Mouse (Mus musculus): ENCODE measurements around the gene Scml4. TPM values are rescaled to one million over a fixed set of nuclear protein-coding genes. Genes with fewer than 3 reads are reported as not detected.

Gene Scml4
- 0.15 and 0.28 TPM in 2 replicates for polyA plus RNA-seq (2016; fragmentation: Nextera tagmentation; extraction: Ambion mirVana)

DNA sequence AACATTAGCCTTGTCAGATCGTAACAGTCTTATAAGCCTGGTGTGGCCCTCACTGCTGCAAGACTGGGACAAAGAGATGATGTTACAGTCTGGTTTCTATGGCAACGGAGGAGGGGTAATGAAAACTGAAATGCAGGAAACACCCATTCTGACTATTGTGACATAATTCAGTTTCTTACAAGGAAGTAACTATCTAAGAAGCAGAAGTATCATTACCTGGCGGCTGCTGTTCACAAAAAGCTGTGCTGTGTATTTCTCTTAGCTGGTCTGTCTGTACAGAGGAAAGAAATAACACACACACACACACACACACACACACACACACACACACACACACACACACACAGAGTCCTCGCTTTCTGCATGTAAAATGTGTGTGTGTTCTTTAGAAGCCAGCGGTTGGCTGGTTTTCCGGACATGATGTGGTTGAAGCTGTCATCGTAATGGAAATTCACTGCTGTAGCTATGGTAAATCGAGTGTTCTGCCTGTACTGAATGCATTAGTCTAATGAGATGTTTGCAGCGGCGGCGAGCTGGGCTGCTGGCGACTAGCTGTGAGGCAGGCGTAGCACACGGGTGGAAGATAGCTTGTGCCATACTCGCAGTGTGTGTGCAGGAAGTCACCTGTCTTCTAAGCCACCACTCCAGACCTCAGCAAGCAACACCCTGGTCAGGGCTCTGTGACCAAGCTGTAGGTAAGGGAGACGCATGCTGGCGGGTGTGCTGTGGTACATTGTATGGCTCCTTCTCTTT, at the start of gene Scml4:
Gene Scml4, plus strand, starts transcription at position 212 of the 753 bp plus-strand sequence.
- Histone ChIP-seq H3K4me3 (no peak within 1 kb of the TSS), H3K27me3 (replicated peaks) (peaks cover 19% of the 10 kb centered on the region), H3K27ac (no peak within 1 kb of the TSS), H3K4me2 (peak within 1 kb of the TSS; percentile 8; the same call in 1 of the 2 replicates), H3K4me1 (no peaks in the 10 kb centered on the region; the same call in 1 of the 2 replicates), H3K9ac (no peak within 1 kb of the TSS), H3K36me3 (no peaks in the 10 kb centered on the region), H3K9me3 (replicated peaks) (peaks cover 4% of the 10 kb centered on the region; the same call in 1 of the 2 replicates)
- ATAC-seq = no peak
- 52% methylated on average over 17 of the region's 17 CpGs for WGBS (ENCODE audit: insufficient replicate concordance)

DNA sequence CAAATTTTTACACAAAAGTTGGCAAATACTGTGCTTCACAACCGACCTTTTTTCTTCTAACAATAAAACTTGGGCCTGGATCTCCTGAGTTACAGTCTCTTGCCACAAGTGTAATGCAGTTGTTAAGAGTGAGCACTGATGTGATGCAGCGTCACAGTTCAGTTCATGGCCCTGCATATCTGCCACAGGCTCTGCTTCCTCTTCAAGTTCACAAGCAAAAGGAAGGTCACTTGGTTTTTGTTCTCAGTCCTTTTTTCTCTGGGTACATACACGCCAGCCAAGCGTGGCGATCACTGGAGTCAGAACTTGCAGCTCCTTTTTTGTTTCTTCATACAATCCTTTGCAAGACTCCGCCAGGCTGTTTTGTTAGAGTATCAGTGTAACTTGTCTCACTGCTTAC, 34.2 kb upstream of the Scml4 start:
- 85% methylated on average over 6 of the region's 6 CpGs for WGBS (ENCODE audit: insufficient replicate concordance)
- Histone ChIP-seq H3K4me3 (no peak overlapping the region), H3K9ac (no peak overlapping the region), H3K4me1 (no peaks in the 10 kb centered on the region), H3K9me3 (replicated peaks) (no peaks in the 10 kb centered on the region), H3K27me3 (replicated peaks) (no peaks in the 10 kb centered on the region), H3K4me2 (no peak overlapping the region), H3K36me3 (peaks cover 80% of the 10 kb centered on the region), H3K27ac (no peak overlapping the region)
- ATAC-seq = no peak

DNA sequence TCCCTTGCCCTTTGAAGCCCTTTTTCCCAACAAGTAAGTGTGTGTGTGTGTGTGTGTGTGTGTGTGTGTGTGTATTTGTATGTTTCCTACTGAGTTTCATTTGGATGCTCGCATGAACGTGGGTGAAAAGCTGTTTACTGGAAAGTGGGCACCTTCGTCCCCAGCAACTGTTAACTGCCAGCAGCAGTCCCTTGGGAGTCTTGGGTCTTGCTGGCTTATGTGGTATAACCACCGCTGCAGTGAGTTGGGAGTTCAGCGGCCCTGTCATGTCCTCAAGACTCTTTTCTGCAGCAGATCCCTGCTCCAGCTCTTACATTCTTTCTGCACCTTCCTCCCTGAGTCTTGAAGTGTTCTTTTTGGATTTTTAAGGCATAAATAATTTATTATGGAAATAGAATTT, 33.0 kb upstream of the Scml4 start:
- Histone ChIP-seq H3K36me3 (peaks cover 81% of the 10 kb centered on the region), H3K9me3 (replicated peaks) (no peaks in the 10 kb centered on the region), H3K27me3 (replicated peaks) (no peaks in the 10 kb centered on the region), H3K4me3 (no peak overlapping the region), H3K4me2 (no peak overlapping the region), H3K27ac (no peak overlapping the region), H3K9ac (no peak overlapping the region), H3K4me1 (no peaks in the 10 kb centered on the region)
- ATAC-seq = no peak
- WGBS (ENCODE audit: insufficient replicate concordance) = 88% methylated on average over 5 of the region's 5 CpGs

DNA sequence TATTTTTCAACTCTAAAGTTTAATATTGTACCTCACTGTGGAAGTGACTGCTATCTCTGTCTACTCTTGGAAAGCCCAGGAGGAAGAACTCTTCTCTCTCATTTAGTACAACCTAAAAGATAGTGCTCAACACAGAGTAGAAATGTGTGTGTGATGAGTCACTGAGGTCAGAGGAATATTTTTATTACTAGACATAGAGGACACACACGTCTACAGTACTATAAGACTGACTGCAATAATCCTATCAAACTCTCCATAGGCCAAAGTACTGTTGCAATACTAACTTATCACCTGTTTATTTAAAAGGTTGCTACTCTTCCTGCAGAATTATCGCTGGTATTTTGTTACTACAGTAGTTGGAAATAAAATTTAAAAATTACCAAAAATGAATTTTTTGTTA, 30.2 kb upstream of the Scml4 start:
- H3K27ac ChIP-seq = no peak overlapping the region
- peaks cover 84% of the 10 kb centered on the region for H3K36me3 ChIP-seq
- no peaks in the 10 kb centered on the region for H3K4me1 ChIP-seq
- no peak overlapping the region for H3K4me3 ChIP-seq
- no peak for ATAC-seq
- H3K4me2 ChIP-seq = no peak overlapping the region
- no peaks in the 10 kb centered on the region for H3K27me3 ChIP-seq (replicated peaks)
- WGBS (ENCODE audit: insufficient replicate concordance) = 80% methylated on average over 2 of the region's 2 CpGs
- no peak overlapping the region for H3K9ac ChIP-seq
- H3K9me3 ChIP-seq (replicated peaks) = no peaks in the 10 kb centered on the region

DNA sequence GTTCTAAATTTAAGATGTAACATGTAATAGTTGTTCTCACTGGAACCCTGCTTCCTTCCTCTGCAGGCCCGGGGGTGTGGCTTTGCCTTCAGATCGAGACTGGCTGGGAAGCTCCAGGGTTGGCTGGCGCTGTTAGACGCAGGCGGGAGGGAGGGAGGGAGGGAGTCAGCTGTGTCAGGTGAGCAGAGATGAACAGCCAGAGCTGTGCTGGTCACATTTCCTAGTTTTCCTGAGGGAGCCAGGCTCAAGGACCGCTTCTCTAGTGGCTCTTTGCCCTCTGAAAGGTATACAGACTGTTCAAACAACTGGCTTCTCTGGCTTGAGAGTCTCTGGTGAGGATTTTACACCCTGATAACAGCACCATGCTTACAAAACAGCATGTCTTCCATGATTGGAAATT, 29.8 kb upstream of the Scml4 start:
- H3K4me1 ChIP-seq = no peaks in the 10 kb centered on the region
- no peak overlapping the region for H3K9ac ChIP-seq
- no peak overlapping the region for H3K27ac ChIP-seq
- H3K27me3 ChIP-seq (replicated peaks) = no peaks in the 10 kb centered on the region
- no peaks in the 10 kb centered on the region for H3K9me3 ChIP-seq (replicated peaks)
- peaks cover 84% of the 10 kb centered on the region for H3K36me3 ChIP-seq
- H3K4me2 ChIP-seq = no peak overlapping the region
- H3K4me3 ChIP-seq = no peak overlapping the region
- WGBS (ENCODE audit: insufficient replicate concordance) = 63% methylated on average over 5 of the region's 6 CpGs
- ATAC-seq = peak; percentile 47; the same call in 1 of the 2 replicates

DNA sequence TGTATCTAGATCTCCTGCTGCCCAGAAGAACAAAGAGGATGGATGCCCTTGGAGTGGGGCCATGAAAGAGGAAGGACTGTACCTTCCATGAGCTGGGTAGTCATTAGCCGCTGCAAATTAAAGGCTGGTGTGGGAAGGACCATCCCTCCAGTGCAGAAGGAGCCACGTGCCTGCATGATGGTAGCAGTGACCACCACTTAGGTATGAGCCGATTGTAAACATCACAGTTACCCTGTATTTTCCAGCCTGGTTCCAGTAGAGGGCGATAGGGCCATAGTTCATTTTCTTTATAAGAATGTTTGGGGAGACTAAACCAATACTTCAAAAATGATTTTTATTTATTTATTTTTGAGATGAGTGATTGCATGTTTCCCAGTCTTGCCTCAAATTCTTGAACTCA, 27.5 kb upstream of the Scml4 start:
- Histone ChIP-seq H3K27me3 (replicated peaks) (no peaks in the 10 kb centered on the region), H3K27ac (no peak overlapping the region), H3K4me1 (no peaks in the 10 kb centered on the region), H3K4me2 (no peak overlapping the region), H3K9me3 (replicated peaks) (no peaks in the 10 kb centered on the region), H3K4me3 (no peak overlapping the region), H3K36me3 (peaks cover 71% of the 10 kb centered on the region), H3K9ac (no peak overlapping the region)
- whole genome bisulfite sequencing (ENCODE audit: insufficient replicate concordance) = 64% methylated on average over 4 of the region's 4 CpGs
- ATAC-seq = no peak

DNA sequence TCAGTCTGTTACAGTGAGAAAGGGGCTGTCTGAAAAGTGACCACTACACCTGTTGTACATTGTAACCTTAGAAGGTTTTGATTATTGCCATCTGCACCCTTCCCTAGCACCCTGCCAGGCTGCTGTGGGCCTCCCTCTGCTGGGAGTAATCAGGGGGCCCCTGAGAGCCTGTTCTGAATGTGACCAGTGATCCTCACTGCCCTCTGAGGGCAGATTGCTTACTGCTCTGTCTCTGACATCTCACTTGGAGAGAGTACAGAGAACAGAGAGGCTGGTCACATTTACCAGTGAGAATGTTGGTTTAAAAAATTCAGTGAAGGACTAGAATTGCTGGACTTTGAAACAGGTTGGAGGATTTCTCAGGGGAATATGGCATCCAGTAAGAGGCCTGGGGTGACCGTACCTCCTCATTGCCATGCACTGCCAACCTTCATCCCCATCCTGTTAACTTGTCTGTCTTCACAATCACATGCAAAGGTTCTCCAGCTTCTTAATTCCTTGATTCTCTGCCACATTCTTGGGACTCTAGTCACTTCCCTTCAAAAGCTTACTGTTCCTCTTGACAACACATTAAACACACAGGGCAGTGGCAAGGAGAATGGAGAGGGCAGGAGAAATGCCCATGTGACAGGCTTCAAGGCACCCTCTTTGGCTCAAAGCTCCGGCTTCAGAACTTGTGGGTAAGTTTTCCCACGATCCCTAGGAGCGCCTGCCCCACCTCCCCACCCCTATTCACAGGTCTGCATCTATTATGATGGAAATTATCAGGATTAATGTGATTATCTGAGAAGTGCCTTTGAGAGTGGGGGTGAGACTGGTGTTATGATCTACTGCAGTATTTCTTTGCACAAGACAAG, 26.1 kb upstream of the Scml4 start:
- no peak overlapping the region for H3K27ac ChIP-seq
- H3K4me1 ChIP-seq = no peaks in the 10 kb centered on the region
- H3K9ac ChIP-seq = no peak overlapping the region
- H3K4me3 ChIP-seq = no peak overlapping the region
- H3K4me2 ChIP-seq = no peak overlapping the region
- H3K9me3 ChIP-seq (replicated peaks) = no peaks in the 10 kb centered on the region
- 85% methylated on average over 4 of the region's 4 CpGs for WGBS (ENCODE audit: insufficient replicate concordance)
- no peak for ATAC-seq
- H3K27me3 ChIP-seq (replicated peaks) = no peaks in the 10 kb centered on the region
- H3K36me3 ChIP-seq = peaks cover 57% of the 10 kb centered on the region

DNA sequence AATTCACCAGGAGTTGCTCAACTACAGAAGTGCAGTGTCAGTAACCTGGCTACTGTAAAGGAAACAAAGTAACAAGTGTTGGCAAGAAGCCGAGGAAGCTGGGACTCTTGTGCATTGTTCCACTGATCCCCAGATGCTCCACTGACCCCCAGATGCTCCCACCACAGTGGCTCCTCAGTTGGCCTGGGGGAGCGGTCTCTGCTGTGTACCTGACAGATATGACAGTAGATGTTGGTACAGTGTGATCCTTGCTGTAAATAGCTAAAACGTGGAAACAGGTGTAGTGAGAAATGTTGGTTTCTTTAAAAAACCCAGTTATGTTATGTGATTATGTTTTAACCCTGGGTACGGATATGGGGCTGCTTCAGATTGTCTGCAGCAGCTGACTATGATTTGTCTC, 22.1 kb upstream of the Scml4 start:
- peaks cover 21% of the 10 kb centered on the region for H3K36me3 ChIP-seq
- H3K4me1 ChIP-seq = no peaks in the 10 kb centered on the region
- H3K27me3 ChIP-seq (replicated peaks) = no peaks in the 10 kb centered on the region
- H3K9ac ChIP-seq = no peak overlapping the region
- ATAC-seq = no peak
- no peak overlapping the region for H3K27ac ChIP-seq
- H3K9me3 ChIP-seq (replicated peaks) = no peaks in the 10 kb centered on the region
- WGBS (ENCODE audit: insufficient replicate concordance) = 71% methylated on average over 4 of the region's 4 CpGs
- H3K4me3 ChIP-seq = no peak overlapping the region
- H3K4me2 ChIP-seq = no peak overlapping the region

DNA sequence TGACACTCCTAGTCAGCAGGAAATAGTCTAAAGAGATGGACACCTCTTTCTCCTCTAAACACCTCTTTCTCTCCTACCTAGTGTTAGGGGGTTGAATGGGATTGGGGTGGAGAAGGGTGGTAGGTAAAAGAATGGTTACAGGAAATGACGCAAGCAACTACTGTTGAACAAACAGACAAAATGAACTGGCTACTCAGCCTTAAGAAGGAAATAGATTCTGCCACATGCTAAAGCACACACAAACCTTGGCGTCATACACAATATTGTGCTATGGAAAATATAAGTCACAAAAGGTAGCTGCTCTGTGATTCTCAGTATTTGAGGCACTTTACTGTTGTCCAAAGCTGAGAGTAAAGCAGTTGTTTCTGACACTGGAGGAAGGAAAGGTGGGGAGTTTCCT, 21.4 kb upstream of the Scml4 start:
- Histone ChIP-seq H3K36me3 (peaks cover 17% of the 10 kb centered on the region), H3K9me3 (replicated peaks) (no peaks in the 10 kb centered on the region), H3K4me3 (no peak overlapping the region), H3K4me1 (no peaks in the 10 kb centered on the region), H3K27ac (no peak overlapping the region), H3K27me3 (replicated peaks) (no peaks in the 10 kb centered on the region), H3K9ac (no peak overlapping the region), H3K4me2 (no peak overlapping the region)
- WGBS (ENCODE audit: insufficient replicate concordance) = 72% methylated on average over 2 of the region's 2 CpGs
- ATAC-seq = no peak

DNA sequence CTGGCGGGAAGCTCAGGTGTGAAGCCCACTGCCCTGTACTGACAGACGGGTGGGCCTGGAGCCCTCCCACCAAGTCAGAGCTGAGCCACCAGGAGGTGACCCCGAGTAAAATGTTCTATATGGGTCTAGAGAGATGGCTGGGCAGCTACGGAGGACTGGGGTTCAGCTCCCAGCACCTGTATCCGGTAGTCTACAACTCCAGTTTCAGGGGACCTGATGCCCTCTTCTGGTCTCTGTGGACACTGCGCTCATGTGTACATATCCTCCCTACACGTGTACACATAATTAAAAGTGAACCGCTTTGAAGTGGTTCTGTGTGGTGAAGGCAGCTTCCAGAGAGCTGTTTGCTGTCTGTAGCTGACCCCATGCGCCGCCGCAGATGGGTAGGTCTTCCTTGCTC, 20.1 kb upstream of the Scml4 start:
- Histone ChIP-seq H3K9ac (no peak overlapping the region), H3K4me1 (no peaks in the 10 kb centered on the region), H3K36me3 (peaks cover 4% of the 10 kb centered on the region), H3K4me3 (no peak overlapping the region), H3K4me2 (no peak overlapping the region), H3K9me3 (replicated peaks) (no peaks in the 10 kb centered on the region), H3K27ac (no peak overlapping the region), H3K27me3 (replicated peaks) (no peaks in the 10 kb centered on the region)
- no peak for ATAC-seq
- WGBS (ENCODE audit: insufficient replicate concordance) = 85% methylated on average over 11 of the region's 11 CpGs

DNA sequence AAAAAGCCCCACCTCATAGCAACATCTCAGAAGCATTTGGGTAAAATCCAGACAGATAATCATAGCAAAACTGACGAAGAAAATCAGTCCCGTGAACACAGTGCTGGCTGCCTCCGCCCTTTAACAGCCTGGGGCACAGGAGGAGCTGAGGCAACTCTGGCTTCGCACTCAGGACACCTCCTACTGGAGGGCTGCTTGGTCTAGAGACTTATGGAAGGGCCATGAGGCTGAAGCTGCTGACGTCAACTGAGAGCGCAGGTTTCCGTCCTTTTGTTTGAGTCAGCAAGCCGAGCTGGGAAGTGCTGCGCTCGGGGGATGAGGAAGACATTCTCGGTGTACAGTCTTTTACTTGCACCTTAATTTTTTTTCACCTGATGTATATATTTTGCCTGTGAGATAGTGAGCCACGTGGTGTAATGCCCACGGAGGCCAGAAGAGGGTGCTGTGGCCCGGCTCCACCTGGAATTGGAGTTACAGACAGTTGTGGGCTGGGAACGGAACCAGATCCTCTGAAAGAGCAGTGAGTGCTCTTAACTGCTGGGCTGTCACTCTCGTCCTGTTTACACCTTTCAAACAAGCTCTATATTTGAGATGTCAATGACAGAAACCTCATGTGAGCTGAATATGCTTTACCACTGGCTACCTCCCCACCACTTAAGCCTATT, 18.5 kb upstream of the Scml4 start:
- 48% methylated on average over 16 of the region's 16 CpGs for WGBS (ENCODE audit: insufficient replicate concordance)
- Histone ChIP-seq H3K4me3 (no peak overlapping the region), H3K27ac (no peak overlapping the region), H3K36me3 (no peaks in the 10 kb centered on the region), H3K9ac (no peak overlapping the region), H3K27me3 (replicated peaks) (no peaks in the 10 kb centered on the region), H3K4me2 (no peak overlapping the region), H3K4me1 (no peaks in the 10 kb centered on the region), H3K9me3 (replicated peaks) (no peaks in the 10 kb centered on the region)
- ATAC-seq = no peak

DNA sequence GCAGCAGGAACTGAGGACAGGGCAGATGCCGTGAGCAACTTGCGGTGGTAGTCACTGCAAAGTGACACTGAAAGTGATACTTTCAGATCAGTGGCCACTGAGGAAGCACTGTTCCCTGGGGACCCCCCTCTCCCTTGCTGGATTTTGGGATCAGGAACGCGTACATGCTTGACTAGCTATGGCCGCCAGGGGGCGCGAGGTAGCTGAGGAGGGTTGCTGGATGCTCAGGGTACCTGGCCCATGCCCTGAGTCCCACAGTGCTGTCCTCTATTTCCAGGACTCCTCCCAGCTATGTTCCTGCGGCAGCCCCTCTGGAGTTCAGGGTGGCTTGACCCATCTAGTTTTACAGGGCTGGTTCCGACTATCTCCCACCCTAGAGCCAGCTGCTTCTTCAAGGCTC, 17.8 kb upstream of the Scml4 start:
- Histone ChIP-seq H3K27me3 (replicated peaks) (no peaks in the 10 kb centered on the region), H3K4me1 (no peaks in the 10 kb centered on the region), H3K9ac (no peak overlapping the region), H3K36me3 (no peaks in the 10 kb centered on the region), H3K4me3 (no peak overlapping the region), H3K4me2 (no peak overlapping the region), H3K9me3 (replicated peaks) (no peaks in the 10 kb centered on the region), H3K27ac (no peak overlapping the region)
- no peak for ATAC-seq
- WGBS (ENCODE audit: insufficient replicate concordance) = 13% methylated on average over 9 of the region's 9 CpGs
